ENCODE assay signal across 20 mouse cellular contexts in genomic region chr1:154707584-154708290, GRCm38 (mm10).
DNase-seq lines count a peak whose midpoint lies in the region; ATAC-seq and TF ChIP-seq lines count a peak whose summit lies in the region.
"Had no signal": no experiment of that assay in that cellular context is flagged by ENCODE, and none has a peak within 500 bp of the region (broad histone marks: within the 10 kb centered on the region; RNA-seq: fewer than 3 reads in every experiment).

No protein-coding gene starts in this region.

- no peak for TF ChIP-seq EP300 in liver, embryonic 14.5 days (IDR thresholded peaks at IDR 0.05; ENCODE audit: low read depth)

- H3K9me3 ChIP-seq in liver, embryonic 14.5 days (ENCODE audit: control insufficient read depth, low read length): no peaks in the 10 kb centered on the region
- H3K9me3 ChIP-seq: embryonic facial prominence, embryonic 12.5 days; heart, embryonic 10.5 days; hindbrain, embryonic 13.5 days had no signal

- H3K4me1 ChIP-seq in liver, embryonic 14.5 days (replicated peaks; ENCODE audit: control insufficient read depth in 2 of 2, insufficient read depth in 2 of 2, low read length in 1 of 2): peaks cover 4 to 12% of the 10 kb centered on the region in 2 experiments; a peak in 3 of 4 replicates

- peak; percentile 51 for DNase-seq in heart, adult 11 months
- DNase-seq in heart, postnatal 14 days: no peak
- DNase-seq in liver, embryonic 14.5 days (ENCODE audit: low read depth in 3 of 3, low spot score in 3 of 3): peak in 1 of 3 experiments; percentile 13
- DNase-seq in urinary bladder, adult 18-20 months (ENCODE audit: low spot score in 2 of 2): no peak
- no peak for DNase-seq in embryo, embryonic 9.5 days (ENCODE audit: extremely low spot score)
- no peak for DNase-seq in embryo, embryonic 10.5 days (ENCODE audit: low spot score)
- DNase-seq: adrenal gland, postnatal 14 days; cerebellum, adult 2 months; cerebellum, postnatal 10 days; embryo, embryonic 11 days; gastrocnemius, postnatal 36 days; heart, adult 18-20 months; heart, postnatal 10 days had no signal

- intact Hi-C loops in heart, postnatal 14 days (cut with DNase I): no loop called here

- WGBS in liver, embryonic 14.5 days (ENCODE audit: insufficient replicate concordance): 66% methylated on average over 4 of the region's 4 CpGs

- no peak overlapping the region for H3K9ac ChIP-seq in liver, embryonic 14.5 days (replicated peaks)
- H3K9ac ChIP-seq: embryonic facial prominence, embryonic 12.5 days; hindbrain, embryonic 13.5 days had no signal

- no peak for TF ChIP-seq CTCF in liver, embryonic 14.5 days (IDR thresholded peaks at IDR 0.05; ENCODE audit: low read depth)

- ATAC-seq in erythroblast, adult 5-6 weeks (replicated peaks; ENCODE audit: low FRiP score, poor library complexity, severe bottlenecking): peak; percentile 49
- ATAC-seq in liver, embryonic 14.5 days (ENCODE audit: insufficient read depth): peak; percentile 74
- peak; percentile 34; the same call in 1 of the 2 replicates for ATAC-seq in megakaryocyte progenitor cell, adult 5-6 weeks (replicated peaks; ENCODE audit: poor library complexity)
- ATAC-seq: forebrain, embryonic 14.5 days; hindbrain, postnatal 0 days had no signal

- no peak overlapping the region for H3K4me3 ChIP-seq in liver, embryonic 14.5 days (ENCODE audit: insufficient read depth in 1 of 2, low read depth in 2 of 2, low read length in 2 of 2)
- H3K4me3 ChIP-seq: embryonic facial prominence, embryonic 12.5 days; heart, embryonic 10.5 days; hindbrain, embryonic 13.5 days had no signal

- H3K27me3 ChIP-seq in liver, embryonic 14.5 days (ENCODE audit: control insufficient read depth, insufficient read depth, low read length): no peaks in the 10 kb centered on the region
- H3K27me3 ChIP-seq: embryonic facial prominence, embryonic 12.5 days; hindbrain, embryonic 13.5 days had no signal

- no peak overlapping the region for H3K27ac ChIP-seq in liver, embryonic 14.5 days
- H3K27ac ChIP-seq: embryonic facial prominence, embryonic 12.5 days; heart, embryonic 10.5 days; hindbrain, embryonic 13.5 days; hindbrain, postnatal 0 days had no signal

- H3K36me3 ChIP-seq in liver, embryonic 14.5 days (replicated peaks; ENCODE audit: control insufficient read depth, insufficient read depth, low read depth): no peaks in the 10 kb centered on the region
- H3K36me3 ChIP-seq: embryonic facial prominence, embryonic 12.5 days; heart, embryonic 10.5 days; hindbrain, embryonic 13.5 days had no signal

- no peak overlapping the region for H3K4me2 ChIP-seq in liver, embryonic 14.5 days (ENCODE audit: low read depth)
- H3K4me2 ChIP-seq: embryonic facial prominence, embryonic 12.5 days; hindbrain, embryonic 13.5 days had no signal
